Mouse (Mus musculus) 3T3-L1 (cell line): ENCODE measurements around the gene Adgrf1.

Experiments
- DNase-seq: peaks from one replicate; pipeline ENCODE4 v3.0.0-alpha.2; 2015; ENCODE audit warnings: low read depth, low spot score

The Adgrf1 gene

GRCm38 (mm10) chr17:43270161-43270560 lies at the start of gene Adgrf1:
TSS of gene Adgrf1 (plus strand) at chr17:43270329.
- no peak for DNase-seq

GRCm38 (mm10) chr17:43226101-43226500 lies 44.0 kb upstream of the Adgrf1 start:
- DNase-seq = no peak

GRCm38 (mm10) chr17:43229621-43230513 lies 40.3 kb upstream of the Adgrf1 start:
- peak; percentile 82 for DNase-seq

GRCm38 (mm10) chr17:43230821-43231220 lies 39.3 kb upstream of the Adgrf1 start:
- no peak for DNase-seq

- DNase-seq = no peak
These were observed 37.4 kb upstream of the Adgrf1 start for GRCm38 (mm10) chr17:43232769-43233168.

- no peak for DNase-seq
These were observed 33.4 kb upstream of the Adgrf1 start for GRCm38 (mm10) chr17:43236656-43237250.

GRCm38 (mm10) chr17:43239035-43239434 lies 31.1 kb upstream of the Adgrf1 start:
- DNase-seq = no peak

- DNase-seq = peak; percentile 54
These were observed 29.0 kb upstream of the Adgrf1 start for GRCm38 (mm10) chr17:43241134-43241533.

GRCm38 (mm10) chr17:43242609-43243008 lies 27.5 kb upstream of the Adgrf1 start:
- no peak for DNase-seq

GRCm38 (mm10) chr17:43245364-43245763 lies 24.8 kb upstream of the Adgrf1 start:
- no peak for DNase-seq

GRCm38 (mm10) chr17:43247245-43247644 lies 22.9 kb upstream of the Adgrf1 start:
- DNase-seq = no peak

GRCm38 (mm10) chr17:43249645-43250044 lies 20.5 kb upstream of the Adgrf1 start:
- DNase-seq = no peak

GRCm38 (mm10) chr17:43251249-43252125 lies 18.6 kb upstream of the Adgrf1 start:
- DNase-seq = no peak

GRCm38 (mm10) chr17:43252846-43253245 lies 17.3 kb upstream of the Adgrf1 start:
- no peak for DNase-seq

- DNase-seq = no peak
These were observed 15.9 kb upstream of the Adgrf1 start for GRCm38 (mm10) chr17:43254261-43254660.

- no peak for DNase-seq
These were observed 13.5 kb upstream of the Adgrf1 start for GRCm38 (mm10) chr17:43256536-43257135.

- DNase-seq = no peak
These were observed 12.4 kb upstream of the Adgrf1 start for GRCm38 (mm10) chr17:43257699-43258098.

- no peak for DNase-seq
These were observed 8.2 kb upstream of the Adgrf1 start for GRCm38 (mm10) chr17:43261937-43262336.

- DNase-seq = peak; percentile 51
These were observed 5.4 kb upstream of the Adgrf1 start for GRCm38 (mm10) chr17:43264739-43265138.

- peak; percentile 85 for DNase-seq
These were observed 4.8 kb upstream of the Adgrf1 start for GRCm38 (mm10) chr17:43265178-43265837.

GRCm38 (mm10) chr17:43265944-43266343 lies 4.2 kb upstream of the Adgrf1 start:
- no peak for DNase-seq
